Mouse (Mus musculus): ENCODE measurements around the gene Zfp113.

- no peak for TF ChIP-seq CTCF (IDR thresholded peaks at IDR 0.05; ENCODE audit: low read depth, low read length)
- no peak for TF ChIP-seq GATA2 (IDR thresholded peaks at IDR 0.05; ENCODE audit: borderline replicate concordance, low read depth, low read length)
- no peak for TF ChIP-seq POLR2AphosphoS5 (IDR thresholded peaks at IDR 0.05; ENCODE audit: insufficient replicate concordance, low read depth, low read length)
- TF ChIP-seq GATA1 (IDR thresholded peaks at IDR 0.05; ENCODE audit: borderline replicate concordance, low read length), result no peak
Observed at GRCm38 (mm10) chr5:138173217-138173616, 17.7 kb upstream of the Zfp113 start.

Data from G1E (cell line).